Mouse (Mus musculus) kidney, embryonic 16.5 days (tissue): Measurements from ENCODE around the gene Syngr4. TPM values are rescaled to one million over a fixed set of nuclear protein-coding genes. Genes with fewer than 3 reads are reported as not detected.

Experiments used
- ATAC-seq: fragments of 200-750 bp; cut with Nextera tagmentation; 2 replicates; pipeline ENCODE4 v1.8.0; 2017; ENCODE audit warnings: moderate TSS enrichment; ENCODE audit not compliant: low FRiP score, low TSS enrichment
- H3K27ac ChIP-seq: fragments of 300-500 bp; sonication (generic); 2 replicates; pipeline ENCODE4 v1.5.1; 2014; ENCODE audit warnings: low read length
- H3K27me3 ChIP-seq: fragments of 300-500 bp; sonication (generic); 2 replicates; pipeline ENCODE4 v1.6.1; 2014; ENCODE audit warnings: low read length, control low read depth, mixed read lengths; ENCODE audit not compliant: insufficient read depth
- H3K36me3 ChIP-seq: fragments of 300-500 bp; sonication (generic); 2 replicates; pipeline ENCODE4 v1.6.1; 2014; ENCODE audit warnings: low read length, control low read depth, mixed read lengths; ENCODE audit not compliant: insufficient read depth
- H3K4me1 ChIP-seq: fragments of 300-500 bp; sonication (generic); 2 replicates; pipeline ENCODE4 v1.6.1; 2014; ENCODE audit warnings: low read length, control low read depth, mixed read lengths; ENCODE audit not compliant: insufficient read depth
- H3K4me2 ChIP-seq: fragments of 300-500 bp; sonication (generic); replicated peaks from 2 replicates; pipeline ENCODE4 v1.6.1; 2014; ENCODE audit warnings: low read depth, low read length
- H3K4me3 ChIP-seq: fragments of 300-500 bp; sonication (generic); 2 replicates; pipeline ENCODE4 v1.5.1; 2014; ENCODE audit warnings: mild to moderate bottlenecking, low read length
- H3K9ac ChIP-seq: fragments of 300-500 bp; sonication (generic); replicated peaks from 2 replicates; pipeline ENCODE4 v1.6.1; 2014; ENCODE audit warnings: low read length
- H3K9me3 ChIP-seq: fragments of 300-500 bp; sonication (generic); 2 replicates; pipeline ENCODE4 v1.6.1; 2016; ENCODE audit warnings: low read length, control low read depth
- WGBS: fragments of 180-500 bp; shearing (Covaris S2); extraction: QIAGEN DNeasy Blood & Tissue Kit; methylation state at CpG from one replicate; pipeline ENCODE4 v1.1.7; 2014; 5-methylcytosine and 5-hydroxymethylcytosine counted together
- polyA plus RNA-seq: library from polyadenylated mRNA; unstranded; fragments of >200 nt; fragmentation: Nextera tagmentation; extraction: Ambion mirVana; gene quantifications from 2 replicates; pipeline ENCODE4 v1.2.1, GENCODE M21; 2015

The Syngr4 gene
- polyA plus RNA-seq, 1 experiment from 2014 or later, result 1.5 TPM

DNA sequence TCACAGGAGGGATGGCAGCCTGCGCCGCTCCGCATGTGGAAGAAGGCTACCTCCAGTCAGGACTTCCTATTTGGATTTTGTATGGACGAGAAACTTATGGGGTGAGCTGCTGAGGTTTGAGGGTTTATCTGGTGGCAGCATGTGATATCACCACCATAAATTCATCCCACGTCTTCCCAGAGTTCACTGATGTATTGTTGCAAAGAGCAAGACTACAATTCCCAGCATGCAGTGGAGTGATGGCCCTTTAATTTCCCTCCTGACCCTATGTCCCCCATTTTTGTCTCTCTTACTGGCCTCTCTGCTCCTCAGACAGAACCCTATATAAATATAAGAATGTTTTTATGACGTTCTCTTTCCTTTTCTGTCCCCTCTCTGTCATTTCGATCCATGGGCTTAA lies 33.7 kb downstream of the Syngr4 start:
- H3K4me2 ChIP-seq, result no peak overlapping the region
- no peak for ATAC-seq
- H3K9ac ChIP-seq, result no peak overlapping the region
- H3K27me3 ChIP-seq, result peaks cover 14% of the 10 kb centered on the region
- H3K4me3 ChIP-seq, result no peak overlapping the region
- H3K9me3 ChIP-seq, result no peaks in the 10 kb centered on the region
- no peak overlapping the region for H3K27ac ChIP-seq
- H3K4me1 ChIP-seq, result peaks cover 16% of the 10 kb centered on the region
- WGBS, result 84% methylated on average over 7 of the region's 7 CpGs
- H3K36me3 ChIP-seq, result no peaks in the 10 kb centered on the region

DNA sequence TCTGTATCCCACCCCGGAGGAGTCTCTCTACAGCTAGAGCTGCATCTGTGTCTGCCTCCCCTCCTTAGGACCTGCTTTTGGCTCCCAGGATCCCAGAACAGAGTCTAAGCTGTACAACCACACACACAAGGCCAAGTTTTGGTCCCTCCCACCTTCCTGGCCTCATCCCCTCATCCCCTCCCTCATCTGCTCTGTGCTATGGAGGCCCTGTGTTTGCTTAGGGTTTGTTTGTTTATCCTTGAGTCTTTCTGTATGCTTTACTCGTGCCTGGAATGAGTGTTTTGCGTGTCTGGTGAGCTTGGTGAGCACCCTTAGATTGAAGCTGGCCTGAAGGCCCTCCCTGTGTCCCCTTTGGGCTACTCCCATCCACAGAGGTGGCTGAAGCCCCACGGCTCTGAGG lies 37.5 kb downstream of the Syngr4 start:
- Histone ChIP-seq H3K27ac (no peak overlapping the region), H3K9ac (no peak overlapping the region), H3K27me3 (peaks cover 12% of the 10 kb centered on the region), H3K9me3 (no peaks in the 10 kb centered on the region), H3K4me3 (no peak overlapping the region), H3K36me3 (no peaks in the 10 kb centered on the region), H3K4me2 (no peak overlapping the region), H3K4me1 (peaks cover 13% of the 10 kb centered on the region; the same call in 1 of the 2 replicates)
- WGBS, result 47% methylated on average over 4 of the region's 4 CpGs
- no peak for ATAC-seq

DNA sequence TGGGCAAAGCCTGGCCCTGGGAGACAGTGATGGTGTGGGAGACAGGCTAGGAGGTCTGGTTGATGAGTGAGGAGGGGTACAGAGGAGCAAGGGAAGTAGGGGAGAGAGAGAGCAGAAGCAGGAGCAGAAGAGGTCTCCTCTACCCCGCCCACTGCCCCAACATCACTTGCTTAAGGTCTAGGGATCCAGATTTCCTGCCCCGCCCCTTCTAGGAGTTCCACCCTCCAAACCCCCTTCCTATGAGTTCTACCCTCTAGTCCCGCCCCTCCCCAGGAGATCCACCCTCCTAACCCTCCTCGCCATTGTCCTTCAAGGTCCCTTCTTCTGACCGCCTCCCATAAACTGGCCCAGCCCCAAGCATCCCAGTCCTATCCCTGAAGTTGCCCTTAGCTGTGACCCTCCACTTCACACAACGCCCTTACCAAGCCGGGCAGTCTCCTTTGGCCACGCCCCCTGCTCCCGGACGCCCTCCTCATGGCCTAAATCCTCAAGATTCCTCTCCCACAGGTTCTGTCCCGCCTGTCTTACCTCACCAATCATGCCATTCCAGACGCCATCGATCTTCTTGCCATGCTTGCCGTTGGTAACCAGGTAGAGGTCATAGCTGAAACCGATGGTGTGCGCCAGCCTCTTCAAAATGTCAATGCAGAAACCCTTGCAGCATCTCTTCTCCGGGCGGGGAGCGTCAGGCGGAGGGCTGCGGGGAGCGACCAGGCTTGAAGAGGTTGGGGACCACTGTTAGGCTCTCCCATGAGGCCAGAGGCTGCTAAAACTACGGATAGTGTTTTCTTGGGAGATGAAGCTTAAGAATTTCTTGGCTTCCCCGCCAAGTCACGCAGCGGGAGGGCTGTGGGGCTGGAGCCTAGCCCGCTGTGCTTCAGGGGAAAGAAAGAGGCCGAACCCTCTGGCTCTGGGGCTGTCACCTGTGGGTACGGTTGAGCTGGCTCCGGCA lies 39.3 kb downstream of the Syngr4 start:
- Histone ChIP-seq H3K27me3 (peaks cover 12% of the 10 kb centered on the region), H3K4me3 (peak overlapping the region; percentile 40), H3K4me1 (peaks cover 13% of the 10 kb centered on the region; the same call in 1 of the 2 replicates), H3K9me3 (no peaks in the 10 kb centered on the region), H3K9ac (peak overlapping the region; percentile 45), H3K36me3 (no peaks in the 10 kb centered on the region), H3K27ac (no peak overlapping the region), H3K4me2 (peak overlapping the region; percentile 54)
- WGBS, result 2% methylated on average over 28 of the region's 30 CpGs
- peak; percentile 67 for ATAC-seq

GRCm38 (mm10) chr7:45853089-45853488 lies 43.4 kb downstream of the Syngr4 start:
- Histone ChIP-seq H3K36me3 (no peaks in the 10 kb centered on the region), H3K9me3 (no peaks in the 10 kb centered on the region), H3K9ac (no peak overlapping the region), H3K4me2 (no peak overlapping the region), H3K27ac (no peak overlapping the region), H3K27me3 (peaks cover 7% of the 10 kb centered on the region; the same call in 1 of the 2 replicates), H3K4me1 (peaks cover 13% of the 10 kb centered on the region; the same call in 1 of the 2 replicates), H3K4me3 (no peak overlapping the region)
- ATAC-seq, result no peak
- WGBS, result 71% methylated on average over 12 of the region's 12 CpGs

DNA sequence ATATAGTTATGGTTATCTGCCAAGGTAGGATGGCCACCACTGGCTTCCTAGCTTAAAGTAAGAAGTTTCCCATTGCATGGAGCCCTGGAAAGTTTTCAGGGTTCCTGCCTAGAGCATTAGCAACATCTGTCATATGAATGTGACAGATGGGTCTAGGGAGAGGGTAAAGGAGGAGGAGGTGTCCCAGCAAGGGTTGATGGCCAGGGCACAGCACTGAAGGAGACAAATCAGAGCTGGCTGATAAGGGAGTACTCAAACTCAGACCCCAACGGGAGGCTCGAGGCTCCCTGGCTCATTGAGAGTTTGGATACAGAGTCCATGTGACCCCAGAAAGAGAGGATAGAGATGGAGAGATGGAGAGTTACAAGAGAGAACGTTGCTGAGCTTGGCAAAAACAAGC lies 45.9 kb downstream of the Syngr4 start:
- no peak overlapping the region for H3K27ac ChIP-seq
- no peak overlapping the region for H3K9ac ChIP-seq
- no peaks in the 10 kb centered on the region for H3K9me3 ChIP-seq
- H3K36me3 ChIP-seq, result no peaks in the 10 kb centered on the region
- no peak overlapping the region for H3K4me2 ChIP-seq
- ATAC-seq, result no peak
- no peak overlapping the region for H3K4me3 ChIP-seq
- WGBS, result 73% methylated on average over 3 of the region's 3 CpGs
- H3K4me1 ChIP-seq, result no peaks in the 10 kb centered on the region
- H3K27me3 ChIP-seq, result no peaks in the 10 kb centered on the region; the same call in 1 of the 2 replicates

DNA sequence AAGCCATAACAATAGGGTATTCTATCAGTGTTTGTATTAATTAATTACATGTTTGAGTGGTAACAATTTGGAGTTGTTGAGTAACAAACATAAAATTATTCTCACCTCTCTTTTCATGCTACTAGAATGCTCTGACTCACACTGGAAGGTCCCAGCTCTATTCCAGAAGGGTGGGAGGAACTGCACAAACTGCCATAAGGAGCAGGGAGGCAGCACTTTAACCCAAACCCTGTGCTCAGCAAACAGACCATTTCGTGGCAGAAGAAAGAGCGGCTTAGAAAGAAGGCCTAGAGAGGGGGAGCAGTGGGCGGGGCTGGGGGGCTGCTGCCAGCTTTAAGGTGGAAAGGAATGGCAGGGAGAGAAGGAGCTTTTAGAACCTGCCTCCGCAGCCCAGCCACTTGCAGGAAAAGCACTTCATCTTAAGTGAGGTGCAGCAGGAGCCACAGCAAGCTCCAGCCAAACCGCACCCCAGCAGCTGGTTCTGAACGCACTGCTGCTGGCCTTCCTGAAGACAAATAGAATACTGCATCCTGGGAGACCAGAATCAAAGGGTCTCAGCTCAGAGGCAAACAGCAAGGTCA lies 48.0 kb downstream of the Syngr4 start:
- H3K9ac ChIP-seq, result no peak overlapping the region
- no peaks in the 10 kb centered on the region for H3K9me3 ChIP-seq
- no peak for ATAC-seq
- H3K36me3 ChIP-seq, result no peaks in the 10 kb centered on the region
- no peaks in the 10 kb centered on the region; the same call in 1 of the 2 replicates for H3K27me3 ChIP-seq
- no peak overlapping the region for H3K4me2 ChIP-seq
- WGBS, result 19% methylated on average over 6 of the region's 6 CpGs
- H3K4me1 ChIP-seq, result no peaks in the 10 kb centered on the region
- H3K27ac ChIP-seq, result no peak overlapping the region
- H3K4me3 ChIP-seq, result no peak overlapping the region

DNA sequence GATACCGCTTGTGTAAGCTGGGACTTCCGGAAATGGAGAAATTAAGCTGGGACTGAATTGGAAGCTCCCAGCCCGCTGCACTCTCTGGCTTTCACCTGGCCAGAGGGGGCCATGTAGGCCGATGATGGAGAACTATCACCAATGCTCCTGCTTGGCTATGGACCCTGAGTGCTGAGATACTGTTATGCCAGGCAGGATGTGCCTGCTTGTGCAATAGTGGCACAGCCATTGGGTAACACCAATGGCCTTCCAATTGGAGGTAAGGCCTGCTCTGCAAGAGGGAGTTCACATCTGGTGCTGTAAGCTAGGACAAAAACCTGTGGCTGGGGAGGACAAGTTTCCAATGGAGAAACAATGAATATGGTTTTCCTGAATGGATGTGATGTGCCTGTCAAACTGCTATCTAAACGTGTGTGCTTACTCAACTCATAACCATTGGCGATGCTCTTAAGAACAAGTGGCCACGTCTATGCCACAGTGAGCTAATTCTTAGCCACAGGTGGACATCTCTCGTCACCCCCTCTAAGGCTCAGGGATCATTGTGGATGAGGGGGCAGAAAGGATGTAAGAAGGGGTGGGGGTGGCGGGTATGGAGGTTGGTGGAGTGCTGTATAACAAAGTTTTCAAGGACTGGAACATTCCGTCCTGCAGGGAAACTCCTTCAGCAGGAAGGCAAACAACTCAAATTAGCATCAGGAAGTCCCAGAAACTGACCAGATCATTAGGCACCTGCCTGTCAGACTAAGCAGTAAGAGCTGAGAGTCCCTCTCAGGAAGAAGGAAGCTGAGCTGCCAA lies 53.4 kb downstream of the Syngr4 start:
- Histone ChIP-seq H3K9me3 (no peaks in the 10 kb centered on the region), H3K4me2 (no peak overlapping the region), H3K27ac (no peak overlapping the region), H3K36me3 (no peaks in the 10 kb centered on the region), H3K4me1 (no peaks in the 10 kb centered on the region), H3K27me3 (no peaks in the 10 kb centered on the region; the same call in 1 of the 2 replicates), H3K4me3 (no peak overlapping the region), H3K9ac (no peak overlapping the region)
- ATAC-seq, result no peak
- WGBS, result 87% methylated on average over 10 of the region's 10 CpGs

Other genes starting within 250 kb of the Syngr4 start
- gene Fut2, start 230.3 kb downstream of the Syngr4 start, polyA plus RNA-seq, result 0.32 and 0.57 TPM in 2 replicates
- 0.18 and 0.29 TPM in 2 replicates for gene Ntn5, start 212.7 kb downstream of the Syngr4 start, polyA plus RNA-seq
- gene Sec1, start 202.3 kb downstream of the Syngr4 start, polyA plus RNA-seq, result 0.22 and 0.24 TPM in 2 replicates
- 10.7 and 11.6 TPM in 2 replicates for gene Car11, start 196.9 kb downstream of the Syngr4 start, polyA plus RNA-seq
- 4.1 and 4.3 TPM in 2 replicates for gene Dbp, start 191.6 kb downstream of the Syngr4 start, polyA plus RNA-seq
- 1,042 and 1,047 TPM in 2 replicates for gene Rpl18, start 181.3 kb downstream of the Syngr4 start, polyA plus RNA-seq
- 36.2 and 36.7 TPM in 2 replicates for gene Sphk2, start 178.7 kb downstream of the Syngr4 start, polyA plus RNA-seq
- gene Fam83e, start 175.5 kb downstream of the Syngr4 start, polyA plus RNA-seq, result 1.1 and 1.2 TPM in 2 replicates
- gene Spaca4, start 170.9 kb downstream of the Syngr4 start, polyA plus RNA-seq, result not detected in 2 replicates
- gene Lmtk3, start 113.0 kb downstream of the Syngr4 start, polyA plus RNA-seq, result 1.3 and 1.8 TPM in 2 replicates
- gene Sult2b1, start 112.0 kb downstream of the Syngr4 start, polyA plus RNA-seq, result 1.9 and 2.5 TPM in 2 replicates
- 125 and 126 TPM in 2 replicates for gene Cyth2, start 82.1 kb downstream of the Syngr4 start, polyA plus RNA-seq
- gene Kcnj14, start 71.9 kb downstream of the Syngr4 start, polyA plus RNA-seq, result 1.9 TPM in 2 replicates
- 87.4 and 87.9 TPM in 2 replicates for gene Grwd1, start 65.8 kb downstream of the Syngr4 start, polyA plus RNA-seq
- 96.4 and 97.3 TPM in 2 replicates for gene Kdelr1, start 23.9 kb downstream of the Syngr4 start, polyA plus RNA-seq
- 0.19 and 0.25 TPM in 2 replicates for gene Grin2d, start 18.3 kb downstream of the Syngr4 start, polyA plus RNA-seq
- 7.1 and 8.4 TPM in 2 replicates for gene Tmem143, start 227 bp upstream of the Syngr4 start, polyA plus RNA-seq
- gene Emp3, start 24.7 kb upstream of the Syngr4 start, polyA plus RNA-seq, result 187 and 216 TPM in 2 replicates
- 11.7 and 11.8 TPM in 2 replicates for gene Ccdc114, start 27.4 kb upstream of the Syngr4 start, polyA plus RNA-seq
- 0.66 and 0.87 TPM in 2 replicates for gene Abcc6, start 133.6 kb upstream of the Syngr4 start, polyA plus RNA-seq
- gene Nomo1, start 137.0 kb upstream of the Syngr4 start, polyA plus RNA-seq, result 43.3 and 44.4 TPM in 2 replicates
- 0.14 and 0.28 TPM in 2 replicates for gene Kcnj11, start 204.1 kb upstream of the Syngr4 start, polyA plus RNA-seq